Mouse (Mus musculus) lung, postnatal 25 days (tissue): ENCODE data around the gene Clec4n.
A peak's percentile ranks its signal among the peaks of the same experiment; 100 is the strongest.
"Not testable (repeated sequence)": the region's sequence is repeated elsewhere in the genome, so short reads cannot be mapped to it uniquely, and the experiment has no call there.

ENCODE experiments used
- DNase-seq: peaks from one replicate; pipeline ENCODE4 v3.0.0; 2022; ENCODE audit warnings: low spot score

The Clec4n gene

GRCm38 (mm10) chr6:123229644-123230043 is at the start of gene Clec4n:
Clec4n (plus strand) TSS chr6:123229843.
- peak; percentile 28 for DNase-seq

GRCm38 (mm10) chr6:123184862-123185261 is 44.8 kb upstream of the Clec4n start:
- peak; percentile 27 for DNase-seq

GRCm38 (mm10) chr6:123207187-123208076 is 22.2 kb upstream of the Clec4n start:
- DNase-seq = no peak

GRCm38 (mm10) chr6:123208077-123208439 is 21.6 kb upstream of the Clec4n start:
- DNase-seq = not testable (repeated sequence)

- no peak for DNase-seq
These were observed 17.9 kb upstream of the Clec4n start for GRCm38 (mm10) chr6:123211726-123212125.

- peak; percentile 9 for DNase-seq
These were observed 2.0 kb upstream of the Clec4n start for GRCm38 (mm10) chr6:123227519-123228166.

GRCm38 (mm10) chr6:123231149-123231548 is 1.5 kb downstream of the Clec4n start:
- DNase-seq = no peak

GRCm38 (mm10) chr6:123237582-123237981 is 7.9 kb downstream of the Clec4n start:
- DNase-seq = no peak

- DNase-seq = peak; percentile 8
These were observed 14.6 kb downstream of the Clec4n start for GRCm38 (mm10) chr6:123244201-123244600.

GRCm38 (mm10) chr6:123248862-123249261 is 19.2 kb downstream of the Clec4n start:
- not testable (repeated sequence) for DNase-seq

GRCm38 (mm10) chr6:123252735-123253134 is 23.1 kb downstream of the Clec4n start:
- peak; percentile 18 for DNase-seq

GRCm38 (mm10) chr6:123258946-123259345 is 29.3 kb downstream of the Clec4n start:
- DNase-seq = no peak

GRCm38 (mm10) chr6:123259889-123260603 is 30.4 kb downstream of the Clec4n start:
- DNase-seq = no peak

- no peak for DNase-seq
These were observed 31.2 kb downstream of the Clec4n start for GRCm38 (mm10) chr6:123260868-123261267.

GRCm38 (mm10) chr6:123261555-123262161 is 32.0 kb downstream of the Clec4n start, which contains the start of gene Clec4d:
Clec4d (plus strand) TSS chr6:123262111.
- no peak for DNase-seq

- no peak for DNase-seq
These were observed 34.6 kb downstream of the Clec4n start for GRCm38 (mm10) chr6:123264194-123264593.

GRCm38 (mm10) chr6:123265809-123266208 is 36.2 kb downstream of the Clec4n start:
- peak; percentile 24 for DNase-seq

GRCm38 (mm10) chr6:123266945-123267344 is 37.3 kb downstream of the Clec4n start:
- no peak for DNase-seq

GRCm38 (mm10) chr6:123279443-123279842 is 49.8 kb downstream of the Clec4n start:
- no peak for DNase-seq

- no peak for DNase-seq
These were observed 56.7 kb downstream of the Clec4n start for GRCm38 (mm10) chr6:123286311-123286710.

GRCm38 (mm10) chr6:123288931-123289330 is 59.3 kb downstream of the Clec4n start:
- no peak for DNase-seq

- peak; percentile 4 for DNase-seq
These were observed 60.1 kb downstream of the Clec4n start, which contains the start of gene Clec4e for GRCm38 (mm10) chr6:123289753-123290152. Clec4e (minus strand) TSS chr6:123289870.
